ENCODE assay signal across 11 mouse cellular contexts in genomic region chr11:5095877-5096276, GRCm38 (mm10). TPM values are rescaled to one million over a fixed set of nuclear protein-coding genes. Genes with fewer than 3 reads are reported as not detected.
DNase-seq lines count a peak whose midpoint lies in the region; ATAC-seq lines count a peak whose summit lies in the region.
"Had no signal": no experiment of that assay in that cellular context is flagged by ENCODE, and none has a peak within 500 bp of the region (broad histone marks: within the 10 kb centered on the region; RNA-seq: fewer than 3 reads in every experiment).

No protein-coding gene starts in this region.

- H3K4me2 ChIP-seq in heart, embryonic 14.5 days (ENCODE audit: low read length), result peak overlapping the region; percentile 94
- H3K4me2 ChIP-seq in midbrain, embryonic 16.5 days (ENCODE audit: low read length), result no peak overlapping the region
- H3K4me2 ChIP-seq in liver, embryonic 16.5 days (ENCODE audit: low read depth, low read length), result peak overlapping the region; percentile 71; the same call in 1 of the 2 replicates

- DNase-seq in heart, adult 9 months (ENCODE audit: low spot score in 2 of 2), result no peak
- no peak for DNase-seq in midbrain, embryonic 10.5 days (ENCODE audit: low spot score)
- DNase-seq in embryonic facial prominence, embryonic 10.5 days (ENCODE audit: low spot score), result no peak
- DNase-seq in cerebellum, adult 11-12 months, result no peak
- DNase-seq in thymus, postnatal 25 days, result no peak
- DNase-seq: adrenal gland, adult 2 months; kidney, adult 2 months; thymus, postnatal 36 days had no signal

- H3K9ac ChIP-seq in heart, embryonic 14.5 days (ENCODE audit: low read length), result no peak overlapping the region
- no peak overlapping the region for H3K9ac ChIP-seq in midbrain, embryonic 16.5 days (ENCODE audit: low read depth, low read length)
- H3K9ac ChIP-seq in liver, embryonic 16.5 days (ENCODE audit: low read depth, low read length), result peak overlapping the region; percentile 41; the same call in 1 of the 2 replicates

- peaks cover 10 to 28% of the 10 kb centered on the region in 2 experiments for H3K4me1 ChIP-seq in heart, embryonic 14.5 days (ENCODE audit: control insufficient read depth in 2 of 2, insufficient read depth in 2 of 2, low read length in 2 of 2)
- H3K4me1 ChIP-seq in midbrain, embryonic 10.5 days, result peaks cover 28% of the 10 kb centered on the region
- peaks cover 25% of the 10 kb centered on the region for H3K4me1 ChIP-seq in midbrain, embryonic 16.5 days (ENCODE audit: control insufficient read depth, insufficient read depth, low read length)
- peaks cover 31% of the 10 kb centered on the region for H3K4me1 ChIP-seq in embryonic facial prominence, embryonic 10.5 days
- H3K4me1 ChIP-seq in liver, embryonic 16.5 days (ENCODE audit: control insufficient read depth, low read depth, low read length), result peaks cover 27% of the 10 kb centered on the region

- H3K9me3 ChIP-seq in heart, embryonic 14.5 days (ENCODE audit: control insufficient read depth, low read length), result no peaks in the 10 kb centered on the region
- H3K9me3 ChIP-seq in midbrain, embryonic 10.5 days (replicated peaks), result no peaks in the 10 kb centered on the region
- H3K9me3 ChIP-seq in midbrain, embryonic 16.5 days (replicated peaks; ENCODE audit: control insufficient read depth, low read length, poor library complexity, severe bottlenecking), result no peaks in the 10 kb centered on the region
- H3K9me3 ChIP-seq in embryonic facial prominence, embryonic 10.5 days, result no peaks in the 10 kb centered on the region
- no peaks in the 10 kb centered on the region for H3K9me3 ChIP-seq in liver, embryonic 16.5 days (replicated peaks; ENCODE audit: control insufficient read depth, low read length)

- ATAC-seq in heart, embryonic 14.5 days (ENCODE audit: insufficient number of reproducible peaks, insufficient read depth, low FRiP score, low read depth), result no peak
- no peak for ATAC-seq in midbrain, embryonic 16.5 days
- no peak for ATAC-seq in liver, embryonic 16.5 days (ENCODE audit: low read depth)

- no peak overlapping the region for H3K4me3 ChIP-seq in heart, embryonic 14.5 days (ENCODE audit: control insufficient read depth in 1 of 2, insufficient read depth in 1 of 2, low read depth in 1 of 2, low read length in 2 of 2)
- H3K4me3 ChIP-seq in midbrain, embryonic 10.5 days, result peak overlapping the region; percentile 100; the same call in 1 of the 2 replicates
- H3K4me3 ChIP-seq in midbrain, embryonic 16.5 days (ENCODE audit: low read depth, low read length), result no peak overlapping the region
- peak overlapping the region; percentile 78 for H3K4me3 ChIP-seq in embryonic facial prominence, embryonic 10.5 days
- no peak overlapping the region for H3K4me3 ChIP-seq in liver, embryonic 16.5 days (ENCODE audit: low read depth, low read length)

- H3K36me3 ChIP-seq in heart, embryonic 14.5 days (ENCODE audit: control insufficient read depth, insufficient read depth, low read length), result peaks cover 31% of the 10 kb centered on the region
- H3K36me3 ChIP-seq in midbrain, embryonic 10.5 days, result peaks cover 56% of the 10 kb centered on the region
- peaks cover 9% of the 10 kb centered on the region for H3K36me3 ChIP-seq in midbrain, embryonic 16.5 days (ENCODE audit: control insufficient read depth, insufficient read depth, low read length)
- peaks cover 55% of the 10 kb centered on the region for H3K36me3 ChIP-seq in embryonic facial prominence, embryonic 10.5 days (replicated peaks)
- peaks cover 22% of the 10 kb centered on the region for H3K36me3 ChIP-seq in liver, embryonic 16.5 days (ENCODE audit: control insufficient read depth, insufficient read depth)

- no peaks in the 10 kb centered on the region for H3K27me3 ChIP-seq in heart, embryonic 14.5 days (ENCODE audit: control insufficient read depth, insufficient read depth, low read length)
- no peaks in the 10 kb centered on the region for H3K27me3 ChIP-seq in midbrain, embryonic 10.5 days (ENCODE audit: low read depth, poor library complexity, severe bottlenecking)
- no peaks in the 10 kb centered on the region for H3K27me3 ChIP-seq in midbrain, embryonic 16.5 days (ENCODE audit: control insufficient read depth, insufficient read depth, low read depth, low read length)
- H3K27me3 ChIP-seq in embryonic facial prominence, embryonic 10.5 days (replicated peaks; ENCODE audit: low read depth, poor library complexity, severe bottlenecking), result no peaks in the 10 kb centered on the region
- no peaks in the 10 kb centered on the region for H3K27me3 ChIP-seq in liver, embryonic 16.5 days (ENCODE audit: control insufficient read depth, insufficient read depth, low read depth, low read length)

- 71% methylated on average over 5 of the region's 5 CpGs for WGBS in heart, embryonic 14.5 days
- 91% methylated on average over 5 of the region's 5 CpGs for WGBS in midbrain, embryonic 10.5 days
- 76% methylated on average over 5 of the region's 5 CpGs for WGBS in midbrain, embryonic 16.5 days
- WGBS in embryonic facial prominence, embryonic 10.5 days, result 80% methylated on average over 5 of the region's 5 CpGs
- WGBS in liver, embryonic 16.5 days (ENCODE audit: insufficient replicate concordance), result 61% methylated on average over 5 of the region's 5 CpGs

- H3K27ac ChIP-seq in heart, embryonic 14.5 days (replicated peaks in 1 of 2; ENCODE audit: control insufficient read depth in 1 of 2, insufficient read depth in 1 of 2, low read depth in 2 of 2, low read length in 2 of 2), result no peak overlapping the region
- no peak overlapping the region for H3K27ac ChIP-seq in midbrain, embryonic 10.5 days (replicated peaks)
- no peak overlapping the region for H3K27ac ChIP-seq in midbrain, embryonic 16.5 days (ENCODE audit: low read length)
- H3K27ac ChIP-seq in embryonic facial prominence, embryonic 10.5 days (replicated peaks), result no peak overlapping the region
- no peak overlapping the region for H3K27ac ChIP-seq in liver, embryonic 16.5 days (ENCODE audit: low read length)

RNA-seq across cellular contexts. Expression of gene Rhbdd3, which starts 2.8 kb away (rescaled TPM):
- polyA plus RNA-seq in heart, embryonic 14.5 days (2014; fragmentation: Nextera tagmentation; extraction: Ambion mirVana), result 33.5 TPM in 2 replicates
- polyA plus RNA-seq in midbrain, embryonic 10.5 days (2016; fragmentation: Nextera tagmentation; extraction: Ambion mirVana), result 33.0 and 33.6 TPM in 2 replicates
- 46.9 and 48.8 TPM in 2 replicates for polyA plus RNA-seq in midbrain, embryonic 16.5 days (2015; fragmentation: Nextera tagmentation; extraction: Ambion mirVana)
- 30.8 and 31.9 TPM in 2 replicates for polyA plus RNA-seq in embryonic facial prominence, embryonic 10.5 days (2016; fragmentation: Nextera tagmentation; extraction: Ambion mirVana)
- 11.1 TPM in 2 replicates for polyA plus RNA-seq in liver, embryonic 16.5 days (2015; fragmentation: Nextera tagmentation; extraction: Ambion mirVana)

RNA-seq across cellular contexts. Expression of gene Ewsr1, which starts 3.2 kb away (rescaled TPM):
- 198 and 242 TPM in 2 replicates for polyA plus RNA-seq in heart, embryonic 14.5 days (2014; fragmentation: Nextera tagmentation; extraction: Ambion mirVana)
- polyA plus RNA-seq in midbrain, embryonic 10.5 days (2016; fragmentation: Nextera tagmentation; extraction: Ambion mirVana), result 903 and 985 TPM in 2 replicates
- 548 and 592 TPM in 2 replicates for polyA plus RNA-seq in midbrain, embryonic 16.5 days (2015; fragmentation: Nextera tagmentation; extraction: Ambion mirVana)
- 961 and 969 TPM in 2 replicates for polyA plus RNA-seq in embryonic facial prominence, embryonic 10.5 days (2016; fragmentation: Nextera tagmentation; extraction: Ambion mirVana)
- polyA plus RNA-seq in liver, embryonic 16.5 days (2015; fragmentation: Nextera tagmentation; extraction: Ambion mirVana), result 232 and 241 TPM in 2 replicates

RNA-seq across cellular contexts. Expression of gene Gas2l1, which starts 30.8 kb away (rescaled TPM):
- 22.4 and 24.6 TPM in 2 replicates for polyA plus RNA-seq in heart, embryonic 14.5 days (2014; fragmentation: Nextera tagmentation; extraction: Ambion mirVana)
- polyA plus RNA-seq in midbrain, embryonic 10.5 days (2016; fragmentation: Nextera tagmentation; extraction: Ambion mirVana), result 22.0 and 23.6 TPM in 2 replicates
- 19.5 and 20.6 TPM in 2 replicates for polyA plus RNA-seq in midbrain, embryonic 16.5 days (2015; fragmentation: Nextera tagmentation; extraction: Ambion mirVana)
- polyA plus RNA-seq in embryonic facial prominence, embryonic 10.5 days (2016; fragmentation: Nextera tagmentation; extraction: Ambion mirVana), result 25.3 and 25.7 TPM in 2 replicates
- 8.4 and 9.4 TPM in 2 replicates for polyA plus RNA-seq in liver, embryonic 16.5 days (2015; fragmentation: Nextera tagmentation; extraction: Ambion mirVana)

RNA-seq across cellular contexts. Expression of gene Rasl10a, which starts 37.9 kb away (rescaled TPM):
- 1.1 and 2.0 TPM in 2 replicates for polyA plus RNA-seq in heart, embryonic 14.5 days (2014; fragmentation: Nextera tagmentation; extraction: Ambion mirVana)
- polyA plus RNA-seq in midbrain, embryonic 10.5 days (2016; fragmentation: Nextera tagmentation; extraction: Ambion mirVana), result 0.44 and 1.2 TPM in 2 replicates
- polyA plus RNA-seq in midbrain, embryonic 16.5 days (2015; fragmentation: Nextera tagmentation; extraction: Ambion mirVana), result 1.1 and 1.2 TPM in 2 replicates
- polyA plus RNA-seq in embryonic facial prominence, embryonic 10.5 days (2016; fragmentation: Nextera tagmentation; extraction: Ambion mirVana), result 0.54 and 0.56 TPM in 2 replicates
- 0.27 and 0.36 TPM in 2 replicates for polyA plus RNA-seq in liver, embryonic 16.5 days (2015; fragmentation: Nextera tagmentation; extraction: Ambion mirVana)

RNA-seq across cellular contexts. Expression of gene Emid1, which starts 56.2 kb away (rescaled TPM):
- polyA plus RNA-seq in heart, embryonic 14.5 days (2014; fragmentation: Nextera tagmentation; extraction: Ambion mirVana), result 5.4 and 6.8 TPM in 2 replicates
- 21.9 and 28.2 TPM in 2 replicates for polyA plus RNA-seq in midbrain, embryonic 10.5 days (2016; fragmentation: Nextera tagmentation; extraction: Ambion mirVana)
- polyA plus RNA-seq in midbrain, embryonic 16.5 days (2015; fragmentation: Nextera tagmentation; extraction: Ambion mirVana), result 9.5 and 12.4 TPM in 2 replicates
- 13.1 and 24.6 TPM in 2 replicates for polyA plus RNA-seq in embryonic facial prominence, embryonic 10.5 days (2016; fragmentation: Nextera tagmentation; extraction: Ambion mirVana)
- 2.8 and 3.1 TPM in 2 replicates for polyA plus RNA-seq in liver, embryonic 16.5 days (2015; fragmentation: Nextera tagmentation; extraction: Ambion mirVana)

Comparison
In these comparisons a context has a peak if more than half of its experiments do, and no peak if none do; other contexts are left out.
1. H3K4me3 ChIP-seq: peak in midbrain, embryonic 10.5 days (single experiment) and embryonic facial prominence, embryonic 10.5 days (single experiment); none in heart, embryonic 14.5 days (0 of 2), midbrain, embryonic 16.5 days (single experiment) and liver, embryonic 16.5 days (single experiment).